Mouse (Mus musculus) thymus, adult 2 months (tissue): ENCODE measurements around the gene Cbfa2t3. TPM values are rescaled to one million over a fixed set of nuclear protein-coding genes. Genes with fewer than 3 reads are reported as not detected.

Experiments
- DNase-seq: peaks from one replicate; pipeline ENCODE4 v3.0.0; 2021
- H3K27ac ChIP-seq: fragments of 200-500 bp; 2 replicates; pipeline ENCODE4 v1.5.1; 2012; ENCODE audit warnings: low read length, control low read depth; ENCODE audit not compliant: control insufficient read depth, insufficient read depth
- H3K27me3 ChIP-seq: fragments of 200-500 bp; 2 replicates; pipeline ENCODE4 v1.6.1; 2012; ENCODE audit warnings: mild to moderate bottlenecking, low read length, moderate library complexity, mixed read lengths; ENCODE audit not compliant: control insufficient read depth, insufficient read depth
- H3K36me3 ChIP-seq: fragments of 200-500 bp; 2 replicates; pipeline ENCODE4 v1.6.1; 2012; ENCODE audit warnings: mild to moderate bottlenecking, low read length, moderate library complexity; ENCODE audit not compliant: control insufficient read depth, insufficient read depth
- H3K4me1 ChIP-seq: fragments of 200-500 bp; replicated peaks from 2 replicates; pipeline ENCODE4 v1.6.1; 2012; ENCODE audit warnings: low read length; ENCODE audit not compliant: control insufficient read depth, insufficient read depth
- H3K4me3 ChIP-seq: fragments of 200-500 bp; 2 replicates; pipeline ENCODE4 v1.5.1; 2012; ENCODE audit warnings: mild to moderate bottlenecking, low read length, control low read depth, moderate library complexity; ENCODE audit not compliant: control insufficient read depth, insufficient read depth
- CTCF ChIP-seq: fragments of 200-500 bp; IDR thresholded peaks from 2 replicates; pipeline ENCODE4 v1.5.1; 2012; ENCODE audit warnings: mild to moderate bottlenecking, control low read depth, low read length, moderate library complexity, borderline replicate concordance; ENCODE audit not compliant: control insufficient read depth, poor library complexity, insufficient read depth; ENCODE audit errors: extremely low read depth
- POLR2A ChIP-seq: fragments of 200-500 bp; IDR thresholded peaks from 2 replicates; pipeline ENCODE4 v1.6.1; 2012; ENCODE audit warnings: mild to moderate bottlenecking, low read length, control low read depth, moderate library complexity; ENCODE audit not compliant: control insufficient read depth, poor library complexity, insufficient read depth; ENCODE audit errors: extremely low read depth
- WGBS: fragments of 180-500 bp; shearing (Covaris S2); methylation state at CpG from one replicate; pipeline ENCODE4 v1.1.7; 2018; 5-methylcytosine and 5-hydroxymethylcytosine counted together
- polyA plus RNA-seq: library from polyadenylated mRNA; depleted of rRNA; stranded (reverse); fragments of >200 nt; gene quantifications from 2 replicates; pipeline ENCODE4 v1.2.3, GENCODE M21; 2012

Cbfa2t3 gene
- polyA plus RNA-seq, 1 experiment = 62.3 TPM

GRCm38 (mm10) chr8:122711891-122712365, 13.0 kb upstream of the Cbfa2t3 start:
- H3K4me3 ChIP-seq = peak overlapping the region; percentile 11
- TF ChIP-seq POLR2A (no peak), CTCF (no peak)
- no peaks in the 10 kb centered on the region for H3K36me3 ChIP-seq
- peak; percentile 58 for DNase-seq
- 4% methylated on average over 11 of the region's 11 CpGs for WGBS
- no peaks in the 10 kb centered on the region for H3K27me3 ChIP-seq
- H3K4me1 ChIP-seq = peaks cover 90% of the 10 kb centered on the region
- peak overlapping the region; percentile 91 for H3K27ac ChIP-seq

GRCm38 (mm10) chr8:122711480-122711879, 12.6 kb upstream of the Cbfa2t3 start:
- DNase-seq = no peak
- TF ChIP-seq POLR2A (no peak), CTCF (no peak)
- Histone ChIP-seq H3K27ac (peak overlapping the region; percentile 91), H3K4me1 (peaks cover 90% of the 10 kb centered on the region), H3K4me3 (no peak overlapping the region), H3K36me3 (no peaks in the 10 kb centered on the region), H3K27me3 (no peaks in the 10 kb centered on the region)
- 26% methylated on average over 3 of the region's 3 CpGs for WGBS

- no peaks in the 10 kb centered on the region for H3K36me3 ChIP-seq
- H3K27me3 ChIP-seq = no peaks in the 10 kb centered on the region
- peaks cover 95% of the 10 kb centered on the region for H3K4me1 ChIP-seq
- H3K27ac ChIP-seq = peak overlapping the region; percentile 91
- H3K4me3 ChIP-seq = peak overlapping the region; percentile 50
- 12% methylated on average over 26 of the region's 26 CpGs for WGBS
- TF ChIP-seq CTCF (peak; percentile 77; the same call in 1 of the 2 replicates), POLR2A (peak; percentile 71)
- peak; percentile 87 for DNase-seq
Measured at GRCm38 (mm10) chr8:122709340-122710111, 10.6 kb upstream of the Cbfa2t3 start.

- Histone ChIP-seq H3K36me3 (no peaks in the 10 kb centered on the region), H3K4me1 (peaks cover 90% of the 10 kb centered on the region), H3K27me3 (no peaks in the 10 kb centered on the region), H3K4me3 (no peak overlapping the region), H3K27ac (peak overlapping the region; percentile 80)
- TF ChIP-seq CTCF = no peak
- no peak for TF ChIP-seq POLR2A
- WGBS = 32% methylated on average over 4 of the region's 4 CpGs
- peak; percentile 37 for DNase-seq
Measured at GRCm38 (mm10) chr8:122707184-122707583, 8.3 kb upstream of the Cbfa2t3 start.

GRCm38 (mm10) chr8:122705901-122706561, 7.1 kb upstream of the Cbfa2t3 start:
- H3K27ac ChIP-seq = peak overlapping the region; percentile 80; the same call in 1 of the 2 replicates
- no peak for DNase-seq
- H3K27me3 ChIP-seq = no peaks in the 10 kb centered on the region
- peaks cover 87% of the 10 kb centered on the region for H3K4me1 ChIP-seq
- no peak overlapping the region for H3K4me3 ChIP-seq
- WGBS = 82% methylated on average over 12 of the region's 12 CpGs
- TF ChIP-seq CTCF (no peak), POLR2A (no peak)
- H3K36me3 ChIP-seq = no peaks in the 10 kb centered on the region

GRCm38 (mm10) chr8:122704612-122705011, 5.7 kb upstream of the Cbfa2t3 start:
- peak overlapping the region; percentile 70; the same call in 1 of the 2 replicates for H3K27ac ChIP-seq
- DNase-seq = no peak
- peaks cover 85% of the 10 kb centered on the region for H3K4me1 ChIP-seq
- TF ChIP-seq CTCF (no peak), POLR2A (no peak)
- no peaks in the 10 kb centered on the region for H3K27me3 ChIP-seq
- no peak overlapping the region for H3K4me3 ChIP-seq
- H3K36me3 ChIP-seq = no peaks in the 10 kb centered on the region
- WGBS = 51% methylated on average over 3 of the region's 3 CpGs
